Mouse (Mus musculus): ENCODE results near the gene Rbp1.

GRCm38 (mm10) chr9:98400185-98400894 lies 22.4 kb upstream of the Rbp1 start:
- TF ChIP-seq POLR2A (IDR thresholded peaks at IDR 0.05; ENCODE audit: borderline replicate concordance, insufficient read depth, low read length) (no peak), CTCF (IDR thresholded peaks at IDR 0.05; ENCODE audit: borderline replicate concordance, insufficient read depth, low read depth, low read length) (no peak)
